Mouse (Mus musculus): ENCODE results near the gene Kntc1. TPM values are rescaled to one million over a fixed set of nuclear protein-coding genes. Genes with fewer than 3 reads are reported as not detected.

The Kntc1 gene
- total RNA-seq, 2 experiments from 2014 or later, result 0.56 to 0.86 TPM

DNA sequence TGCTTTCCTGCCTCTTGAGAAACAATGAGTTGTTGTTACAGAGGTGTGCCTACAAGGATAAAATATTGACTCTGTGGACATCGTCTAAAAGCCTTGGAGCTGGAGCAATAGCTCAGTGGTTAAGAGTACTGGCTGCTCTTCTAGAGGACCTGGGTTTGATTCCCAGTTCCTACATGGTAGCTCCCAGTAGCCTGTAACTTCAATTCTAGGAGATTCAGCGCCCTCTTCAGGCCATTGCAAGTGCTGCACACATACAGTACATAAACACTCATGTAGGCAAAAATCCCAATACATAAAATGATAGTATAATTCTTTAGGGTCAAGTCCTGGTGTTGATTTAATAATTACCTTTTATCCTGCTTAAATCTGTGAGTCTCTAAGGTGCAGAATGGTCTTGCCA lies 43.6 kb downstream of the Kntc1 start:
- DNase-seq (ENCODE audit: low spot score), result no peak
- intact Hi-C loops (cut with DNase I), result no loop called here

DNA sequence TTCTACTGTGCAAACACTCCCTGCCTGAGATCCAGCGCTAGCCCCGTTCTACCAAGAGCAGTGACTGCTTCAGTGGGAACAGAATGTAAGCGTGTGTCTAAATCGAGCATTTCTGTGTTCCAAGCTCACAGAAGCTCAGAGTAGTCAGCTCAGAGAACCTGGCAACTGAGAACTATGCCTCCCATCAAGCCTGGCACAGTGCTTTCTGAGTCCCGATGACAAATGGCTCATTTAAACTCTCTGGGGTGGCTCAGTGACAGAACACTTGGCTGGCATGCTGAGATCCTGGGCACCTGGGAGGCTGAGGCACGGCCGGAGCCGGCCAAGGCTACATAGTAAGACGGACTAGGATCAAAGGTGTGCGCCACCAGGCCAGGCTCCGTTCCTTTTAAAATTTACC lies 56.8 kb downstream of the Kntc1 start:
- intact Hi-C loops (cut with DNase I), result no loop called here
- no peak for DNase-seq (ENCODE audit: low spot score)

DNA sequence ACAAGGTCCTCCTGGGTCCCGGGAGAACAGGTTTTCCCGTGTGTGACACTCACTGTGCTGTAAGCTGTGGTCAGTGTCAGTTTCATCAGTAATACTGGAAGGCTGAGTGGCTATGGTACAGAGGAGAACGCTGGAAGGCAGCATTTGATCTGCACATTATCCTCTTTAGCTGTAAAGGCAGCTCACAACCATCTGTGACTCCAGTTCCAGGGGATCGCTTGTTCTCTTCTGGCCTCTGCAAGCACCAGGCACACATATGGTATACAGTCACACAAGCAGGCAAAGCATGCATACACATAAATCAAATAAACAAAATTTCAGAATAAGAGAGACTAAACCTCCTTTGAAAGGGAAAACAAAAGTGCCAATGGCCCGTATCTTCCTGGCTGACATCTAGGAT lies 59.0 kb downstream of the Kntc1 start:
- DNase-seq (ENCODE audit: low spot score), result no peak
- intact Hi-C loops (cut with DNase I), result no loop called here

DNA sequence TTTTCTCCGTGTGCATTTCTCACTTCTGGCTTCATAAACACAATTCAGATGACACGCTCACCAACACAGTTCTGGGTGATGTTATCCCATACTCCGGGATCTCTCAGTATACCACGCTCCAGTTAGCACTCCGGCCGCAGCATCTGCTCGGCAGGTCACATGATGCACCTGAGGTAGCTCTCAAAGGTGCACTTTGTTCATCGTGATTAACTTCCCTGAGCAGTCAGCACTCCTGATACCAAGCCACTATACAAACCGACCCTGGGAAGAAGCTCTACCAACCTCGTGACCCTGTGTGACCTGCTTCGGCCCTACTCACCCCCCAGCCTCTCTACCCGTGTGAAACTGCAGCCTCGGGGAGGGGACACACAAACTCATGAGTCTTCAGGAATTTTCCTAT lies 59.6 kb downstream of the Kntc1 start:
- DNase-seq (ENCODE audit: low spot score), result no peak
- intact Hi-C loops (cut with DNase I), result no loop called here

DNA sequence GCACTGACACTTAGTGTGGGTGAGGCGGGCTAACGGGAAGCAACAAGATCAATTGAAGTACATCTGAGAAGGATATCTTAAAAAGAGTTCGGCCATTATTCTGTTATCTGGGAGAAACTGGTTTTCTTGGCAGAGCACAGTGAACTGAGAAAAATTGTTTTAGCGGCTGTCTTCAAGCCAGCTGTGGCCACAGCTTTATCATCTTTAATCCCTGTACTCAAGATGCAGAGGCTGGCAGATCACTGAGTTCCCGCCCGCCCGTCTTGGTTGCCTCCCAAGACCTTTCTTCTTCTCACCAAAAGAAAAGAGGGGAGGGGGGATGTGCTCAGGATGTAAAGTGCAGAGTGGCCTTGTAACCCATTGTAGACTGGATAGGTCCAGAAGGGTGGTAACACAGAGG lies 67.4 kb downstream of the Kntc1 start:
- DNase-seq (ENCODE audit: low spot score), result no peak
- intact Hi-C loops (cut with DNase I), result no loop called here

DNA sequence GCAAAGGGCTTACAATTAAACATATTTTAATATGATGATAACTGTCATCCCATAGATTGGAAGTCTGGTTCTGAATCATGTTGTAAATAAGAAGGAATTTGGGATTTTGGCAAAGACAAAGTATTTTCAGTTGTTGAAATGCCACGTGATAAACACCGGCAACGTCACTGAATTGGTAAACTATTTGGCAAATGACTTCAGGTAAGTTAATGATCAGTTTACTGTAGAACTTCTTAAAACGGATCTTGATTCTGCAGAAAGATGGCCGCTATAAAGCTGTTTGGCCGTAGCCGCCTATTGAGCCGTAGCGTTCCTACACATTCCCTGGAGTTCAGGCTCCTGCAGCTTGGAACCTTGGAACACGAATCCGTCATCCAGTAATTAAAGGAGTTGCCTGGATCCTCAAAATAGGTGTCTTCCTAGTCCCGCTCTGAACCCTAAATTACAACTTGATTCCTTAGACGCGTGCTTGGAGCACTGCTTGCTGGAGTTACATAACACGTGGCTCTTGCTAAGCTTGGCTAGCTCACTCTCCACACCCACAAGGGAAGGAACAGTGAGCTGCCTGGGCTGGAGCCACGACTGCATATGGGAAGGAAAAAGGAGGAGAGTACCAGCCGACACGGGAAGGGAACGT lies 69.5 kb downstream of the Kntc1 start:
- intact Hi-C loops (cut with DNase I), result no loop called here
- DNase-seq (ENCODE audit: low spot score), result no peak

DNA sequence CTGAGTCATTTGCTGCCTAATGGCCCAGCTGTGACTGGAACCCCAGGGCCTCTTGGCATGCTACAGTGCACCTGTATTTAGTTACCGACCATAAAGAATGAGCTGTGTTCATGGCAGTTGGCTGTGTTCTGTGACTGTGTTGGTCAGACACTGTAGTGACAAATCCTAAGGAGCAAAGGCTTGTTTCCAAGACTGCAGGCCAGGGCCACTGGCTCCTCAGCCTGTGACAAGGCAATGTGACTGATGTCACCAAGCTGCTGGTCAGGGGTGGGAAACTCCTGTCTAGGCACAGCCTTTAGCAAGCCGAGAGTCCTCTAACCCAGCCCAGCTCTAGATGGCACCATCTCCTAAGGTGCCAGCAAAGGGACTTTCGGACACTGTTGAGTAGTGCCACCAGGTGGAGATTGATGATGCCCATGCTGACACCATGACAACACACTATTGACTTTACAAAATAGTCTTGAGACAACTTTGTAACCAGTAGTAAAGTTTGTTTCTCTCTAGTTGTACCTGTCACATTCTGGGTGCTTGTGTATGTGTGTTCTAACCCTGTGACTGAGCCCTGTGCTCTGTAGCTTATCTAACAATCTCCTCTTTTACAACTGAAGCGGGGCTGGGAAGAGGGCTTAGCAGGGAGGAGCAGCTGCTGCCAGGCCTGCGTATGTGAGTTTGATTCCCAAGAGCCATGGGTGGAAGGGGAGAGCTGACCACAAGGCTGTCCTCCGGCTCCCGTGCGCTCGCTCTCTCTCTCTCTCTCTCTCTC lies 71.2 kb downstream of the Kntc1 start:
- intact Hi-C loops (cut with DNase I), result no loop called here
- DNase-seq (ENCODE audit: low spot score), result no peak

DNA sequence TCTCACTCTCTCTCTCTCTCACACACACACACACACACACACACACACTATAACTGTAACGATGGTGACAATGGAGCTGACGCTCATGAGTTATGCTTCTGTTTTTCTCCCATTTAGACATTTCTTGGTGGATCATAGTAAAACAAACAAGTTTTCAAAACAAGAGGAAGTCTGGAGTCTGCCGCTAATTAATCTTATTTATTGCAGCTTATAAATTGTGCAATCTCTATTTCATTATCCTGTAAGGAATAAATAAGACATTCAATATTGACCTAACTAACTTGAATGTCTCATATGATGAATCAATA lies 71.7 kb downstream of the Kntc1 start:
- intact Hi-C loops (cut with DNase I), result no loop called here
- no peak for DNase-seq (ENCODE audit: low spot score)

DNA sequence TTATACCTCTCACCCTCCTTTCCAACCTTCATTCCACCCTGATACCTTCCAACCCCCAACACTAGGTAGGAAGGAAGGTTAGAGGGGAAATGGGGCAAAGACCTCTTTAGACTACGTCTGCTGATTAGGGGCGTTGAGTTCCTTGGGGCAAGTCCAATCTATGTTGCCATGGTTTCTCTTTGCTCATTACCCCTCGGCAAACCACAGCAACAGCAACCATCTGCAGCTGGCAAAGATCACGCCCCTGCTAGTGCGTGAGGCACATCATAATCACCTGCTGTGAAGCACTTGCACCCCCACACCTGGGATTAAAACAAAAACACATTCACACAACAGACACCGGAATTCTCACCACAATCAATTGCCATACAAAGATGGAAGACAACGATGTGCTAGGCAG lies 73.2 kb downstream of the Kntc1 start:
- intact Hi-C loops (cut with DNase I), result no loop called here

DNA sequence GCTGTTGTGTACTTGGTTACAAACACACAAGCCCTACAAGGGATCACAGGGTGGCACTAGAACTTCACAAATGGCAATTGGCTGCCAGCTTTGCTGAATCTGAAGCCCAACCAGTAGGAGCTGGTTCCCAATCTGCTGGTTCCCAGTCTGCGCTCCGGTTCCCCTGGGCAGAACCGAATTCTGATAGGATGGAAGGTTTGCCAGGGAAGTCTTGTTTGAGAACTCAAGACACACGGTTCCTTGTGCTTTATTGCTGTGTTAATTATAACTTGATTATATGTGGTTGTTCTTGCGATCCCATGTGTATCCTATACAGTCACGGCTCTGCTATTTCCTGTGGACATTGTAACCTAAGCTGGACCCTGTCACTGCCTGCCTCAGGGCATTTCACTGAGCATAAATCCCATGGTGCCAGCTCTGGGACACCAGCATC lies 78.2 kb downstream of the Kntc1 start:
- peak; percentile 17 for DNase-seq (ENCODE audit: low spot score)
- intact Hi-C loops (cut with DNase I), result loop anchor here (5.0 kb wide), 1 partner anchor 80 kb away; the partner anchor contains the start of gene Denr

More for the DNA sequence above, 73.2 kb downstream of the Kntc1 start:
- no peak for DNase-seq (ENCODE audit: low spot score)

DNA sequence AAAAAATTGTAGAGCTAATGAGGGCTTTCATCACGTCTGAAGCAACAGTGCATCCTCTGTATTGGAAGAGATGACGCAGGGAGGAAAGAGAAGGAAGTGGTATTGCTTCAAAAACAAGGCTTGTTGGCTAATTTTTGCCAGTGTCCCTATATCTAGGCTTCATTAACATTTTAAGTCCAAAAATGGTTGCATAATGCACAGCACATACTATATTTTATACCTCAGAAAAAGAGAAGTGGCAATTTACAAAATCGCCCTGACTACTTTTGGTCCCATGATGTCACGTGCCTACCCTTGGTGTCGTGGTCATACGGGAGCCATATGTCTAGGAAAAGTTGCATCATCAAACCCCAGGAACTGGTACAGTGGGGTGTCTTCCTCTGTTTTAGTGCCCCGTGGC lies 82.8 kb downstream of the Kntc1 start:
- intact Hi-C loops (cut with DNase I), result no loop called here
- DNase-seq (ENCODE audit: low spot score), result no peak

DNA sequence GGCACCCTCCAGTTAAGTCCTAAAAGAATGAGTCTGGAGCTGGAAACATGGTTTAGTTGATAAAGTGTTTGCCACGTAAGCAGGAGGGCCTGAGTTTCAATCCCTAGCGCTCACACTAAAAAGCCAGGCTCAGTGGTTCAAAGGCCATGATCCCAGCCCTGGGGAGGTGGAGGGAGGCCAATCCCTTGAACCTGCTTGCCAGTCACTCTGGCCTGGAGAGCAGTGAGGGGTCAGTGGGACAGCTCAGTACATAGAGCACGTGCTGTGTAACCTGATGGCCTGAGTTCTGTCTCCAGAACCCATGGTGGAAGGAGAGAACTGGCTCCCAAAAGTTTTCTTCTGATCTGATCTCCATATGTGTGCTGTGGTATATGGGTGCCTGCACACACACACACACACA lies 85.3 kb downstream of the Kntc1 start:
- no peak for DNase-seq (ENCODE audit: low spot score)
- intact Hi-C loops (cut with DNase I), result no loop called here

DNA sequence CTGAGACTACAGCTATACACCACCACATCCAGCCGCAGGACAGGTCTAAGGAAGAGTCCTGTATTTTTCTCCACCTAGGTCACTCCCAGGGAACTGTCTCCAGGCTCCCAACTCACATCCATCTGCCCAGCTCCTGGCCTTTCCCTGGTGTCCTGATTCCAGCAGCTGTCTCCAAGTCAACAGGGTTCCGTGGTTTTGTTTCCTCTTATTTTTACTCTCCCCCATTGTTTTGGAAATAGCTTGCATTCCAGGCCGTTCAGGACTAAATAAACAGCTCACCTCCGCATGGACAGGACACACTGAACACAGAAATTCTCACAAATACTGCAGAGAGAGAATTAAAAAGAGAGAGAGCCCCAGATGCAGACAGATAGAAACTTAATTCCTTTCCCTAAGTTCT lies 87.9 kb downstream of the Kntc1 start:
- intact Hi-C loops (cut with DNase I), result no loop called here
- DNase-seq (ENCODE audit: low spot score), result no peak

DNA sequence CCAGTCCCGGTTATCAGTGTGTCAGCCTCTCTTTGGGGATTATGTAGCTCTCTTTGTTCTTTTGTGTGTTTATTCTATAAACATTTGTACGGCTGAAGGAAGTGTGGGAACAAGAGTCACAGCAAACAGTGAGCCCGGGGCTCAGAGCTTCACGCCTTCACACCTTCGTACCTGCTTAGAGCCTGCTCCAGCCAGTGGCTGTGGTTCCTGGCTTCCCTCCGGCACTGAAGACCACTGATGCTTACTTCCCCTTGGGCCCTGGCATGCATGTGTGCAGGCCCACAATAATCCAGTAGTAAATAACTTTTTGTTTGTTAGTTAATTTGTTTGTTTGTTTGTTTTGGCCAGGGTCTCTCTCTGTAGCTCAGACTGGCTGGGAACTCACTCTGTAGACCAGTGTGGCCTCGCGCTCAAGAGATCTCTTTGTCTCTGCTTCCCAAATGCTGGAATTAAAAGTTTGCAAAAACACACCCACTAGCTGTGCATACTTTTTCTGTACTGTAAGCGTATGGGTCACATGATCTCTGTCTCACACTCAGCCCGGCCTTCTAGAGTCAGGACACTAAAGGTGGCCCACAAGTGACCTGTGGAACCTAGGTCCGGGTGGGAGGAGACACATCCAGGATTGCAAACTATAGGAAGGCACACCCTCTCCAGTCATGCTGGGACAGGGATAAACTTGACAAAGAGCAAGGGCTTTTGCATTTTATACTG lies 92.9 kb downstream of the Kntc1 start:
- intact Hi-C loops (cut with DNase I), result no loop called here

DNA sequence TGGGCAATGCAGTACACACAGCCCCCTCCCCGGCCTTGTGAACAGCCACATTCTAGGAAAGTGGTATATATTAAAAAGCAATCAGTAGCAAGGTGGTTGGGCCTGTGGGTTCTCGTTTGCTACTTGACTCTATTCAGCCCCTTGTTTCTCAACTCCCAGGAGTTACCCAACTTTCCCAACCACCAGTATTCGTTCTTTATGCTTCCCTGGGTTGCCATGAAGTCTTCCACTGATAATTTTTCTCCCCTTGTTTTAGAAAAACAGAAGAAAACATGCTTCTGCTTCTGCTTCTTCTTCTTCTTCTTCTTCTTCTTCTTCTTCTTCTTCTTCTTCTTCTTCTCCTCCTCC lies 93.4 kb downstream of the Kntc1 start:
- DNase-seq (ENCODE audit: low spot score), result no peak
- intact Hi-C loops (cut with DNase I), result no loop called here

More for the DNA sequence above, 92.9 kb downstream of the Kntc1 start:
- DNase-seq (ENCODE audit: low spot score), result no peak

DNA sequence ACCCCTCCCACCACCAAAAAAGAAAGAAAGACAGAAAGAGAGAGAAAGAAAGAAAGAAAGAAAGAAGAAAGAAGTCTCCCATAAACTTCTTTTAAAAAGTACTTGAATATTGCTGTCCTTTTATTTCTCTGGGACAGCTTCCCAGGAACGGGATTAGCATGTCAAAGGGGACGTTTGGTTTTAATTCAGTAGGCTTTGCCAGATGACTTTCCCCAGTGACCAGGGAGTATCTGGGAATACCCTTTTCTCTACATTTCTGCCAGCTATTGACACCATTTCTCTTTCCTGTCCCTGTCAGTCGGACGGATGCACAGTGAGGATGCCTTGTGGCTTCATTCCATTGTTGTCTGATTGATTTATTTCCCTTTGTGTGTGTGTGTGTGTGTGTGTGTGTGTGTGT lies 94.3 kb downstream of the Kntc1 start:
- no peak for DNase-seq (ENCODE audit: low spot score)
- intact Hi-C loops (cut with DNase I), result no loop called here

DNA sequence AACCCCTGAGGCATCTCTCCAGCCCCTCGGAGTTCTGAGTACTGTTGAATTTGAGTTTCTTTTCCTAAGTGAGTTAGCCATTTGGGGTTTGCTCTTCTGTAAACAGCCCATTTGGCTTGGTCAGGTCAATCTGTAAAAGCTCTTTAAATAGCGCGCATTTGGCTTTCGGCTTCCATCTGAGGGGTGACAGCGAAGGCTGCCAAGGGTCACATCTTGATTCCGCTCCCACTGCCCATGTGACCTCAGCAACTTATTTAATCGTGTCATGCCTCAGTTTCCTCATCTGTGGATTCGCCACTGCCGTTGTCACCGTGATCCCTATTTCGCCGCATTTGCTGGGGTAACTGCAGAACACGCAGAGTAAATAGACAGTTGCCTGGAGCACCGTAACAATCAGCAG lies 94.8 kb downstream of the Kntc1 start:
- no peak for DNase-seq (ENCODE audit: low spot score)
- intact Hi-C loops (cut with DNase I), result no loop called here

DNA sequence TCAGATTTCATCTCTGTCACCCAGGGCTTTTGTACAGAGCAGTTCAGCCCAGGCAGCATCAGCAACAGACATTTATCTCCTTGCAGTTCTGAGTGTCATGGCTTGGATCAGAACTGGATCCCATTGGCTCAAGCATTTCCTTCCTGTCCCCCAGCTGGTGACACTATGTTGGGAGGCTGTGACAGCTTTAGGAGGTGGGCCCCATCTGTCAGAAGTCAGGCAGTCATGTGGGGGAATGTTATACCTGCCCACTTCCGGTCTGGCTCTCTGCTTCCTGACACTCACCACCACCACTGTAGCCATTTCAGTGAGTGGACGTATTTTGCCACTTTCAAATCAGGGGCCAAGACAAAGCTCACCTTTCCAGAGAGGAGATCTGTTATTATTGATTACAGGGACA lies 101.9 kb downstream of the Kntc1 start:
- no peak for DNase-seq (ENCODE audit: low spot score)
- intact Hi-C loops (cut with DNase I), result no loop called here

DNA sequence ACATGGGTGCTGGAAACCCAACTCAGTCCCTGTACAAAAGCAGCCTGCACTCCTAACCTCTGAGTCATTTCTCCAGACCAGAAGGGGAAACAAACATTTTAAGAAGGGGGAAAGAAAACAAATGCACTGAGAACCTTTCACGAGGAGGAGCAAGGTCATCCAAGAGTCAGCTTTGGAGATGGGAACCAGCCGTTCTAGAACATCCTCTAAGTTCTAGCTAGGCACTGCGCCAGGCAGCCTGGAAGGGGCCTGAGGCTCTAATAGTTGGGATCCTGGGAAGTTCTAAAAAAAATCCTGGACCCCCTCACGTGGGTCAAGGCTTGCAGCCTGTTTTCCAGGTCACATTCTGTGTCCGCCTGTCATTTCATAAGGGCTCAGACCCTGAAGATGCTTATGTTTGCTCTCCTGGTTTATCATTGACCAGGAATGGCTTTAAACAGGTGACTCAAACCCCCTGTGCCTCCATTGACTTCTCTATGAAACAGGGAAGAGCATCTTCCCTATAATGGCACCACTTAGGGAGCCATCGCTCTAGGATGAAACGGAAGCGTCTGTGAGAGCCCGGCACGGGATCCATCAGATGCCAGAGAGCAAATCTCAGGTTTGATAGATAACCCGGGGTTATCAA lies 104.5 kb downstream of the Kntc1 start:
- DNase-seq (ENCODE audit: low spot score), result no peak
- intact Hi-C loops (cut with DNase I), result no loop called here

DNA sequence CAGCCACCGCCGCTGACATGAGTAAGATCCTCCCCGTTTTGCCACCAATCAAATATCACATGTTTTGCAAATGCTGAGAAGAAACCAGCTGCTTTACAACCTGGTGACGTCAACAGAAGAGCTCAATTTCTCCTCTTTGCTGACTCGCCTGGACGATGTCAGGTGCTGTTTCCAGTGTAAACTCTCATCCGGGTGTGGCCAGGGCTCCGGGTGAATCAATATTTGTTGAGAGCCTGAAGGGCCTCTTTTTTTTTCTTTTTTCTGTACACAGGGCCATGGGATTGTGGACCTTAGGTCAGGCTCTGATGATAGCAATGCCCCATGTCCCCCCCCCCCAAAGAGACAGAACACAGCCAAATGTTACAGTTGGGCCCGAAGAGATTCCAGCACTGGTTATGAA lies 105.0 kb downstream of the Kntc1 start:
- intact Hi-C loops (cut with DNase I), result no loop called here
- no peak for DNase-seq (ENCODE audit: low spot score)

DNA sequence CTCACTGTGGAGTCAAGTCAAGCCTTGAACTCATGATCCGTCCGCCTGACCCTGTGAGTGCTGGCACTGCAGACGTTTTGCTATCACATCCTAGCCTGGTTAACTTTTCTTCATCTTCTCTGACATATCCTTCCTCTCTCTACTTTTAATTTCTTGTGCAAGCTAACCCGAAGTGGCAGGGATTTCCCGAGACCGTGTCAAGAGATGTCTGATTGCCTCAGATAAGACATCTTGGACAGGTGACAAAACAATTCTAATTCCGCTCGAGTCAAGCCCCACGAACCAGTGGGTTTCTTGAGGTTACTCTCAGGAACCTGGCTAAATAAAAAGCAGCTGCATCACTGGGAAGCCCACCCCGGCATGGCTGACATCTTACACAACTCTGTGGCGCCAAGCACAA lies 109.3 kb downstream of the Kntc1 start:
- DNase-seq (ENCODE audit: low spot score), result no peak
- intact Hi-C loops (cut with DNase I), result no loop called here
